Mouse (Mus musculus) megakaryocyte, embryonic 14.5 days (primary cell): ENCODE measurements around the gene Gjb5.

Experiments
- FLI1 ChIP-seq: IDR thresholded peaks from 2 replicates; pipeline ENCODE4 v1.6.1; 2012; ENCODE audit warnings: low read length, inconsistent platforms, mixed read lengths
- GATA1 ChIP-seq: IDR thresholded peaks from 3 replicates; pipeline ENCODE4 v1.6.1; 2012; ENCODE audit warnings: mixed read lengths, low read length, inconsistent platforms, borderline replicate concordance

GRCm38 (mm10) chr4:127371546-127371945 is 13.6 kb upstream of the Gjb5 start:
- no peak for TF ChIP-seq FLI1
- TF ChIP-seq GATA1, result no peak
